Mouse (Mus musculus) erythroblast, embryonic 14.5 days (primary cell): ENCODE measurements around the gene Nefh. TPM values are rescaled to one million over a fixed set of nuclear protein-coding genes. Genes with fewer than 3 reads are reported as not detected.

Source experiments
- H3K27me3 ChIP-seq: 2 replicates; pipeline ENCODE4 v1.6.1; 2012; ENCODE audit warnings: inconsistent platforms; ENCODE audit not compliant: control insufficient read depth
- H3K36me3 ChIP-seq: 2 replicates; pipeline ENCODE4 v1.6.1; 2012; ENCODE audit warnings: mild to moderate bottlenecking, inconsistent platforms; ENCODE audit not compliant: control insufficient read depth
- H3K4me1 ChIP-seq: 2 replicates; pipeline ENCODE4 v1.6.1; 2012; ENCODE audit warnings: inconsistent platforms; ENCODE audit not compliant: control insufficient read depth
- H3K4me3 ChIP-seq: replicated peaks from 2 replicates; pipeline ENCODE3; 2012; ENCODE audit warnings: moderate library complexity, mild to moderate bottlenecking, inconsistent platforms
- H3K9me3 ChIP-seq: 2 replicates; pipeline ENCODE4 v1.6.1; 2012; ENCODE audit warnings: low read length, inconsistent platforms, mixed read lengths; ENCODE audit not compliant: control insufficient read depth
- GATA1 ChIP-seq: IDR thresholded peaks from 2 replicates; pipeline ENCODE4 v1.6.1; 2012; ENCODE audit warnings: low read length, inconsistent platforms, mixed read lengths
- TAL1 ChIP-seq: IDR thresholded peaks from 3 replicates; pipeline ENCODE4 v1.6.1; 2012; ENCODE audit warnings: low read length, inconsistent platforms, mixed read lengths
- polyA plus RNA-seq: library from polyadenylated mRNA; stranded (reverse); fragments of >175 nt; gene quantifications from 2 replicates; pipeline ENCODE4 v1.2.3, GENCODE M21; 2012

Gene Nefh
- polyA plus RNA-seq, 1 experiment, result 0.02 TPM

DNA sequence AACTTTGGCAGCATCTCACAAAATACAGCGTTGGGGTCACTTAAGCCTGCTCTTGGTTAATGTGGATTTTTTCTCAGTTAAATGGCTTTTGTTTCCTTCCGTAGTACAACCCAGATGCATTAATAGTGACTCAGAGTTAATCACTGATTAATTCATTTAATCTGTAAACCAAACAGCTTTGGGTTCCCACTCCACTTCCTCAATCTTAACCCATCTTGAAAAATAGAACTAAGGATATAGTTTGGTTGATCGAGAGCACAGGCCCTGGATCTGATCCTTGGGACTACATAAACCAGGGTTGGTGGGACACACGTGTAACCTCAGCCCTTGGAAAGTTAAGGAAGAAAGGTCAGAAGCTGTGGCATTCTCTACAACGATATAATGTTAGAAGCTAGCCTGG, 11.6 kb downstream of the Nefh start:
- no peaks in the 10 kb centered on the region for H3K4me1 ChIP-seq
- no peaks in the 10 kb centered on the region for H3K36me3 ChIP-seq
- H3K4me3 ChIP-seq, result no peak overlapping the region
- H3K27me3 ChIP-seq, result no peaks in the 10 kb centered on the region
- H3K9me3 ChIP-seq, result no peaks in the 10 kb centered on the region
- no peak for TF ChIP-seq GATA1
- TF ChIP-seq TAL1, result no peak

DNA sequence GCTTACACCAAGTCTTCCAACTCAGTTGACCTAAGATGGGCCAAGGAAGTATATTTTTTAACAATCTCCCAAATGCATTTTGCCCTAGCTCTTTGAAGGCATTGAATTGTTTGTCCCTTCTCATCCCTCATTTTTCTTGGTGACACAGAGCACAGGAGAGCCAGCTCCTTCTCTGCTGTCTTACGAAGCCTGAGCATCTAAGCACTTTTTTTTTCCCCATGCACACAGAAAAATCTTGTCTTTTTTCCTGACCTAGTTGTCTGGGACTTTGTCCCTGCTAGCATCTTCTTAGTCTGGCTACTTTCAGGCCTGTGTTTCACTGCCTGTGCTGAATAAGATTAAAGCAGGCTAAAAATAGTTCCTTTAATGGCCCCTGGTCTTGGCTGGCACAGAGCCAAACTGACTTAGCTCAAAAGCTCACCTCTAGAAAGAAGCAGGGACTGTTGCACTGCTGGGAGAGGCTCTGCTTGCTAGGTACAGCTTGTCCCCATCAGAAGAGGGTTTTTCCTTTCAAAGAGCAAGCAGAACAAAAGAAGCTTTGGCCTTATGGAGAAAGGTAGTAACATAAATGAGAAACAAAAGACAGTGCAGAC, 16.8 kb downstream of the Nefh start:
- peaks cover 42% of the 10 kb centered on the region for H3K36me3 ChIP-seq
- no peak for TF ChIP-seq GATA1
- TF ChIP-seq TAL1, result no peak
- no peaks in the 10 kb centered on the region for H3K9me3 ChIP-seq

DNA sequence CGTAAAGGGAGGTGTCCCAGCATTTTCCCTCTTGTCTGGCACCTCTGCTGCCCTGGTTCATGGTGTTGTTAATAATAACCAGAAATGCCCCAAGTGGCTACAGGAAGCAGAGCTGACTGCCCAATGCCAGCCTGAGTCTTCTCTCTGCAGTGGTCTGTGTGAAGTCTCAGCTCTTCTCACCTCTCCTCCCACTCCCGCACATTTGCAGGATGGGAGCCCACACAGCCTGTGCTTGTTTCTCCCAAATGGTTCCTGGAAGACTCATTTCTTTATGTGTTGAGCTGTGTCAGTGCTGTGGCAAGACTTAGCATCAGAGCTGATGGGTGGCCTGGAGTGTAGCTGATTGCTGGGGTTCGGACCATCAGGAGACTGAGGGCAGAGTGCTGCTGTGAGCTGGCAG, 20.6 kb downstream of the Nefh start:
- TF ChIP-seq TAL1 (no peak), GATA1 (no peak)
- H3K4me3 ChIP-seq, result no peak overlapping the region
- H3K27me3 ChIP-seq, result no peaks in the 10 kb centered on the region
- peaks cover 79% of the 10 kb centered on the region for H3K36me3 ChIP-seq
- H3K9me3 ChIP-seq, result no peaks in the 10 kb centered on the region
- no peaks in the 10 kb centered on the region for H3K4me1 ChIP-seq

More for the DNA sequence above, 16.8 kb downstream of the Nefh start:
- Histone ChIP-seq H3K27me3 (no peaks in the 10 kb centered on the region), H3K4me1 (no peaks in the 10 kb centered on the region), H3K4me3 (no peak overlapping the region)

DNA sequence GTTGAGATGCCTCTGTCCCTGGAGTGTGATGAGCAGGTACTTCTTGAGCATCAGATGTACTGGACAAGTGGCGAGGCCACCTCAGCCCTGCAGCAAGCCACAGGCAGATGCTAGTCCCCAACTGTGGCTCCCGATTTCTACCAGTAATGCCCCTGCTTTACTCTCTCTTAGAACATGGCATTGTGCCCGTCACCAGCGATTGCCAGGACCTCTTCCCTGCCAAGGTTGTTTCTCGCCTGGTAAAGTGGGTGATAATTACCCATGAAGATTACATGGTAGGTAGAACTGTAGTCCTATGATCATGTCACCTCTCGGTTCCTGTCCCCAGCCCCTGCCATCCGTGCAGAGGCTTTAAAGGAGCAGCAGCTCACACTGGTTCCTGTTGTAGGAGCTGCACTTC, 26.1 kb downstream of the Nefh start:
- peaks cover 94% of the 10 kb centered on the region for H3K36me3 ChIP-seq
- H3K9me3 ChIP-seq, result no peaks in the 10 kb centered on the region
- no peaks in the 10 kb centered on the region for H3K27me3 ChIP-seq
- no peak overlapping the region for H3K4me3 ChIP-seq
- H3K4me1 ChIP-seq, result no peaks in the 10 kb centered on the region
- TF ChIP-seq GATA1 (no peak), TAL1 (no peak)

DNA sequence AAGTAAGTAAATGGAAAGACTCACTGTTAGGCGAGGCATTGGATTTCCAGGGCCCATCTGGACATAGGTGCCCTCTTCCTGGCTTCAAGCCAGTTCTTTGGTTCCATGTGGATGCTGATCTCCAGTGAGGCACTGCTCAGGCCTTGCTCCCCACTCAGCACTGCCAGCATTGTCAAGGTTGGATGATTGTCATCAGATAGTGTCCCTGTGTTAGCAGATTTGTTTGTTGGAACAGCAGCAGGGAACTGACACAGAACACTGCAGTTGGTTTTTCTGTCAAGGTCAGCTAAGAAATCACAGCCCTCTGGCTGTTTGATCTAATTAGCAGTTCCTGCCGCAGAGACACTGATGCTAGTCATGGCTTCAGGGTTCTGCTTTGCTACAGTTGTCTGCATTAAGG, 26.6 kb downstream of the Nefh start:
- H3K36me3 ChIP-seq, result peaks cover 92% of the 10 kb centered on the region
- no peaks in the 10 kb centered on the region for H3K4me1 ChIP-seq
- no peak overlapping the region for H3K4me3 ChIP-seq
- no peaks in the 10 kb centered on the region for H3K27me3 ChIP-seq
- TF ChIP-seq GATA1 (no peak), TAL1 (no peak)
- H3K9me3 ChIP-seq, result no peaks in the 10 kb centered on the region

DNA sequence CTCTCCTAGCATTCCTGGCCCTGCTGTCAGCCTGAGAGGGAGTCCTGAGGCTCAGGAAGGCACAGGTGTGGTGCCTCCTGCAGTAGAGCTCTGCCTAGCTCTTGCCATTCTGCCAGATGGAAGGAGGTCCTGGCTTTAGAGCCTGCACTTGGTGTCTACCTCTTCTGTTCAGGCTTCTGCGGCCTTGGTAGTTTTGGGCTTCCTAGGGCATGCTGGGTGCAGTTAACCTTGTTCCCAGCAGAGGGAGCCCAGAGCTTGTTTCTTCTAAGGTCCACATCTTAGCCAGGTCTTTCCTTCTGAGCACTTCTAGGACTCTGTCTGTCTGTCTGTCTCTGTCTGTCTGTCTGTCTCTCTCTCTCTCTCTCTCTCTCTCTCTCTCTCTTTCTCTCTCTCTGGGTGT, 31.8 kb downstream of the Nefh start:
- Histone ChIP-seq H3K4me1 (no peaks in the 10 kb centered on the region), H3K4me3 (no peak overlapping the region), H3K36me3 (peaks cover 88% of the 10 kb centered on the region), H3K27me3 (no peaks in the 10 kb centered on the region), H3K9me3 (no peaks in the 10 kb centered on the region)
- TF ChIP-seq GATA1 (no peak), TAL1 (no peak)

DNA sequence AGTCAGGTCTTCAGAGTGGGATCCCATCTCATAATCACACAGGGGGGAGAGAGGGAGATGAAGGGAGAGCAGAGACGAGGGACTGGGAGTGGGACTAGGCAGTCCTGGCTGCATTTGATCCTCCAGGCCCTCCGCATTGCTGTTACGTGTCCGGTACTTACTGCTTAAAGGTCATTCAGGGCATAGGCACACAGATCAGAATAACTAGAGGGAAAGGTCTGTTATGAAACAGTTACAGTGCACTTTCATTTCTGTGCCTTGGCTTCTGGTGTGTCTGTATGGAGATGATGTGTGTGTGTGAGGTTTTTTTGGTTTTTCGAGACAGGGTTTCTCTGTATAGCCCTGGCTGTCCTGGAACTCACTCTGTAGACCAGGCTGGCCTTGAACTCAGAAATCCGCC, 41.6 kb downstream of the Nefh start:
- TF ChIP-seq TAL1 (no peak), GATA1 (no peak)
- no peaks in the 10 kb centered on the region for H3K4me1 ChIP-seq
- no peaks in the 10 kb centered on the region for H3K27me3 ChIP-seq
- peaks cover 67% of the 10 kb centered on the region for H3K36me3 ChIP-seq
- no peak overlapping the region for H3K4me3 ChIP-seq
- no peaks in the 10 kb centered on the region for H3K9me3 ChIP-seq

DNA sequence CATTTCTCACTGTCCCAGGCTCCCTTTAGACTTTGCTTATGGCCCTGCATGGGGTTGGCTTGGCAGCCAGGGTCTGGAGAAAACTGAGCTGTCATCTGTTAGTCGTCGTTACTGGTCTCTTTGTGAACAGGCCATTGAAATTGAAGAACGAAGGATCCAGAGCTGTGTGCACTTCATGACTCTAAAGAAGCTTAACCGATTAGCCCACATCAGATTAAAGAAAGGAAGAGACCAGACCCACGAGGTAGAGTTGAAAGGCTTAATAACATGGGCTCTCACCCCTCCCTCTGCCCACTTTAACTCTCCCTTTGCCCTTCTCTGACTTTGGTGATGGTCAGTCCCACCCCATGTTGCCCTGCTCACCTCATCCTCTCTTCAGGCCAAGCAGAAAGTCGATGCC, 45.9 kb downstream of the Nefh start:
- Histone ChIP-seq H3K4me1 (peaks cover 1% of the 10 kb centered on the region; the same call in 1 of the 2 replicates), H3K4me3 (no peak overlapping the region), H3K27me3 (no peaks in the 10 kb centered on the region), H3K9me3 (no peaks in the 10 kb centered on the region), H3K36me3 (peaks cover 56% of the 10 kb centered on the region)
- no peak for TF ChIP-seq GATA1
- no peak for TF ChIP-seq TAL1

DNA sequence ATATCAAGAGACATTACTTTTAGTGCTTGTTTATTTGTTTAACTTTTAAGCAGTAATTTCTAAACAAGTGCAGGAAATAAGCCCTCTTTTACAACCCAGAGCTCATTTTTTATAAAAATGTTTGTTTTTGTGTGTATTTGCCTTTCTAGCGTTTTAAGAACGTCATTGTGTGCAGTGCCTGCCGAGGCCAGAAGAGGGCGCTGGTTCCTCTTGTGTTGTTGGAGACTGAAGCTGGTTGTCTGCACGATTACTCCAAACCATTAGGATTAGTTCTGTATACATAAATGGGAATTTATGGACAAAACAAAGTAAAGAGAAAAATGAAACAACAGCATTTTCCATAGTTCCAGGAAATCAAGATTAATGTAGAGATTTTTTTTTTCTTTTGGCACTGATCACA, 47.4 kb downstream of the Nefh start:
- Histone ChIP-seq H3K4me3 (no peak overlapping the region), H3K27me3 (no peaks in the 10 kb centered on the region), H3K9me3 (no peaks in the 10 kb centered on the region), H3K36me3 (peaks cover 48% of the 10 kb centered on the region), H3K4me1 (peaks cover 15% of the 10 kb centered on the region)
- TF ChIP-seq GATA1, result no peak
- TF ChIP-seq TAL1, result no peak
